Mouse (Mus musculus): ENCODE data around the gene Cd300lb.

DNA sequence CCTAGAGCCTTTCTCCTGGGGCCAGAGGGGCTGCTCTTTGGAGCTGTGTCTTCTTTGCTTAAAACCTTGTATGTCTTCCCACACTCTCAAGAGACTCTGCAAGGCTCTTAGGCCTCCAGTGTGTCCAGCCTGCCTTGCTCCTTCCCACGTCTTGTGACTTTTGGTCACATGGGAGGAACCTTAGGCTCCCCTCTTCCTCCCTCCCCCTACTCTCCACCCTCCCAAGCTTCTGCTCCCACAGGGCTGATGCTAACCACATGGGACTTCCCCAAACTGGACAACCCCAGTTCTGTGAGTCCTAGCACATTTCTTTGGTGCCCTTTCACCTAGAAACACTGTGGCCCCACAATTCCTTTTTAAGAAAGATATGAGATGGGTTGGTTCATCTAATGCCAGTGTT, 36.2 kb downstream of the Cd300lb start:
- TF ChIP-seq GATA1 (IDR thresholded peaks at IDR 0.05; ENCODE audit: low read length) (no peak), TAL1 (IDR thresholded peaks at IDR 0.05; ENCODE audit: low read length) (no peak)
